Mouse (Mus musculus) liver, adult 2 months (tissue): ENCODE measurements around the gene Crispld2. TPM values are rescaled to one million over a fixed set of nuclear protein-coding genes. Genes with fewer than 3 reads are reported as not detected.

ENCODE experiments used
- DNase-seq: peaks from one replicate; pipeline ENCODE4 v3.0.0-alpha.2; 2011; ENCODE audit warnings: low read depth, low spot score; ENCODE audit errors: extremely low read depth
- H3K27ac ChIP-seq: fragments of 200-500 bp; replicated peaks from 2 replicates; pipeline ENCODE4 v1.5.1; 2012; ENCODE audit warnings: low read depth, mild to moderate bottlenecking, control low read depth, inconsistent platforms, low read length; ENCODE audit not compliant: insufficient read depth
- H3K27me3 ChIP-seq: fragments of 200-500 bp; 2 replicates; pipeline ENCODE4 v1.6.1; 2012; ENCODE audit warnings: mild to moderate bottlenecking, moderate library complexity, low read length, inconsistent platforms; ENCODE audit not compliant: control insufficient read depth, insufficient read depth
- H3K36me3 ChIP-seq: fragments of 200-500 bp; 2 replicates; pipeline ENCODE4 v1.6.1; 2012; ENCODE audit warnings: low read length, inconsistent platforms; ENCODE audit not compliant: control insufficient read depth, insufficient read depth
- H3K4me1 ChIP-seq: fragments of 200-500 bp; 2 replicates; pipeline ENCODE4 v1.6.1; 2011; ENCODE audit warnings: low read length; ENCODE audit not compliant: control insufficient read depth, insufficient read depth
- H3K4me3 ChIP-seq: fragments of 200-500 bp; 2 replicates; pipeline ENCODE4 v1.5.1; 2011; ENCODE audit warnings: low read depth, mild to moderate bottlenecking, control low read depth, low read length, moderate library complexity; ENCODE audit not compliant: insufficient read depth
- H3K79me2 ChIP-seq: fragments of 200-500 bp; 2 replicates; pipeline ENCODE4 v1.6.1; 2012; ENCODE audit warnings: inconsistent platforms, mild to moderate bottlenecking, low read length, moderate library complexity; ENCODE audit not compliant: control insufficient read depth, insufficient read depth
- H3K9ac ChIP-seq: fragments of 200-500 bp; 2 replicates; pipeline ENCODE4 v1.6.1; 2012; ENCODE audit warnings: low read depth, mild to moderate bottlenecking, control low read depth, inconsistent platforms, low read length
- CTCF ChIP-seq: fragments of 200-500 bp; IDR thresholded peaks from 2 replicates; pipeline ENCODE4 v1.5.1; 2011; ENCODE audit warnings: low read depth, low read length, control low read depth
- POLR2A ChIP-seq: fragments of 200-500 bp; IDR thresholded peaks from 2 replicates; pipeline ENCODE4 v1.6.1; 2011; ENCODE audit warnings: low read length, control low read depth; ENCODE audit not compliant: insufficient read depth; ENCODE audit errors: extremely low read depth
- WGBS: fragments of 180-500 bp; shearing (Covaris S2); methylation state at CpG from one replicate; pipeline ENCODE4 v1.1.7; 2018; 5-methylcytosine and 5-hydroxymethylcytosine counted together
- polyA plus RNA-seq: library from polyadenylated mRNA; depleted of rRNA; stranded (reverse); fragments of >200 nt; gene quantifications from 2 replicates; pipeline ENCODE4 v1.2.3, GENCODE M21; 2012
- total RNA-seq: library from RNA; depleted of rRNA; stranded (reverse); fragments of >200 nt; gene quantifications from 2 replicates; pipeline ENCODE4 v1.2.3, GENCODE M21; 2014

Gene Crispld2
- total and polyA plus RNA-seq, 2 experiments = 0.28 to 0.72 TPM

- H3K9ac ChIP-seq = no peak overlapping the region
- no peaks in the 10 kb centered on the region for H3K36me3 ChIP-seq
- H3K27ac ChIP-seq = no peak overlapping the region
- H3K4me1 ChIP-seq = no peaks in the 10 kb centered on the region; the same call in 1 of the 2 replicates
- no peaks in the 10 kb centered on the region for H3K79me2 ChIP-seq
- no peak for DNase-seq
- H3K27me3 ChIP-seq = no peaks in the 10 kb centered on the region
- WGBS = 84% methylated on average over 8 of the region's 8 CpGs
- no peak for TF ChIP-seq POLR2A
- no peak for TF ChIP-seq CTCF
- no peak overlapping the region for H3K4me3 ChIP-seq
Observed at GRCm38 (mm10) chr8:120052318-120052717, 60.1 kb downstream of the Crispld2 start.

- WGBS = 97% methylated on average over 3 of the region's 3 CpGs
- Histone ChIP-seq H3K27me3 (no peaks in the 10 kb centered on the region), H3K36me3 (no peaks in the 10 kb centered on the region), H3K4me1 (no peaks in the 10 kb centered on the region; the same call in 1 of the 2 replicates), H3K9ac (no peak overlapping the region), H3K27ac (no peak overlapping the region), H3K4me3 (no peak overlapping the region), H3K79me2 (no peaks in the 10 kb centered on the region)
- no peak for DNase-seq
- TF ChIP-seq CTCF = no peak
- TF ChIP-seq POLR2A = no peak
Observed at GRCm38 (mm10) chr8:120054833-120055232, 62.6 kb downstream of the Crispld2 start.

- 78% methylated on average over 2 of the region's 2 CpGs for WGBS
- Histone ChIP-seq H3K4me3 (no peak overlapping the region), H3K36me3 (no peaks in the 10 kb centered on the region), H3K4me1 (no peaks in the 10 kb centered on the region), H3K27me3 (no peaks in the 10 kb centered on the region), H3K27ac (no peak overlapping the region), H3K79me2 (no peaks in the 10 kb centered on the region), H3K9ac (no peak overlapping the region)
- DNase-seq = no peak
- TF ChIP-seq CTCF (no peak), POLR2A (no peak)
Observed at GRCm38 (mm10) chr8:120057078-120057477, 64.8 kb downstream of the Crispld2 start.

GRCm38 (mm10) chr8:120062742-120063141 lies 70.5 kb downstream of the Crispld2 start:
- 88% methylated on average over 14 of the region's 14 CpGs for WGBS
- Histone ChIP-seq H3K4me1 (no peaks in the 10 kb centered on the region), H3K27me3 (no peaks in the 10 kb centered on the region), H3K27ac (no peak overlapping the region), H3K79me2 (no peaks in the 10 kb centered on the region), H3K9ac (no peak overlapping the region), H3K36me3 (no peaks in the 10 kb centered on the region), H3K4me3 (no peak overlapping the region)
- no peak for DNase-seq
- TF ChIP-seq CTCF = no peak
- TF ChIP-seq POLR2A = no peak

DNA sequence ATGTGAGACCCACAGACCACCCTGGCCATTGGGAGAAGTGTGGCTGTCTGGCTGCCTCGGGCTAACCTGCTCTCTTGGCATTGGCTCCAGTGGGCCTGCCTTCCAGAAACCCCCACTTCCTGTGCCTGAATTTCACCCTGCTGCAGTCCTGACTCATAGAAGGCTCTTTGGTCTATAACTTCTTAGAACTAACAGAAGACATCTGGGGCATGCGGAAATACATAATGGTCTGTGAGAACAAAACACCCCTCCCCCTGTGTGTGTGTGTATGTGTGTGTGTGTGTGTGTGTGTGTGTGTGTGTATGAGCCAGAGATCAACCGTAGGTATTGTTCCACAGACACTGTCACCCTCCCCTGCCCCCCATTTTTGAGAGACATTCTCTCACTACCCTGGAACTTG lies 71.1 kb downstream of the Crispld2 start:
- no peak overlapping the region for H3K27ac ChIP-seq
- H3K4me1 ChIP-seq = no peaks in the 10 kb centered on the region
- no peaks in the 10 kb centered on the region for H3K79me2 ChIP-seq
- H3K36me3 ChIP-seq = no peaks in the 10 kb centered on the region
- H3K27me3 ChIP-seq = no peaks in the 10 kb centered on the region
- 78% methylated on average over 3 of the region's 3 CpGs for WGBS
- no peak overlapping the region for H3K9ac ChIP-seq
- DNase-seq = no peak
- no peak overlapping the region for H3K4me3 ChIP-seq
- no peak for TF ChIP-seq CTCF
- no peak for TF ChIP-seq POLR2A

- no peak for DNase-seq
- TF ChIP-seq POLR2A = no peak
- TF ChIP-seq CTCF = no peak
- no peaks in the 10 kb centered on the region for H3K79me2 ChIP-seq
- 80% methylated on average over 8 of the region's 8 CpGs for WGBS
- H3K4me1 ChIP-seq = no peaks in the 10 kb centered on the region
- H3K27me3 ChIP-seq = no peaks in the 10 kb centered on the region
- H3K36me3 ChIP-seq = no peaks in the 10 kb centered on the region
- no peak overlapping the region for H3K9ac ChIP-seq
- H3K4me3 ChIP-seq = no peak overlapping the region
- no peak overlapping the region for H3K27ac ChIP-seq
Observed at GRCm38 (mm10) chr8:120065611-120066010, 73.4 kb downstream of the Crispld2 start.
